Mouse (Mus musculus): ENCODE data around the gene Rassf5.
"Not testable (repeated sequence)": the region's sequence is repeated elsewhere in the genome, so short reads cannot be mapped to it uniquely, and the experiment has no call there.

Gene Rassf5

GRCm38 (mm10) chr1:131178083-131178482, 67.0 kb downstream of the Rassf5 start:
- DNase-seq (ENCODE audit: low read depth), result no peak

GRCm38 (mm10) chr1:131177249-131177648, 67.8 kb downstream of the Rassf5 start:
- DNase-seq (ENCODE audit: low read depth), result no peak

GRCm38 (mm10) chr1:131175819-131176218, 69.2 kb downstream of the Rassf5 start:
- DNase-seq (ENCODE audit: low read depth), result no peak

GRCm38 (mm10) chr1:131175189-131175588, 69.9 kb downstream of the Rassf5 start:
- no peak for DNase-seq (ENCODE audit: low read depth)

GRCm38 (mm10) chr1:131174299-131174861, 70.7 kb downstream of the Rassf5 start:
- DNase-seq (ENCODE audit: low read depth), result no peak

- no peak for DNase-seq (ENCODE audit: low read depth)
Measured at GRCm38 (mm10) chr1:131173809-131174208, 71.2 kb downstream of the Rassf5 start.

GRCm38 (mm10) chr1:131173001-131173400, 72.1 kb downstream of the Rassf5 start:
- DNase-seq (ENCODE audit: low read depth), result no peak

- DNase-seq (ENCODE audit: low read depth), result no peak
Measured at GRCm38 (mm10) chr1:131167612-131168011, 77.4 kb downstream of the Rassf5 start.

GRCm38 (mm10) chr1:131164427-131164826, 80.6 kb downstream of the Rassf5 start:
- no peak for DNase-seq (ENCODE audit: low read depth)

- no peak for DNase-seq (ENCODE audit: low read depth)
Measured at GRCm38 (mm10) chr1:131161091-131161490, 84.0 kb downstream of the Rassf5 start.

- DNase-seq (ENCODE audit: low read depth), result not testable (repeated sequence)
Measured at GRCm38 (mm10) chr1:131159573-131160327, 85.3 kb downstream of the Rassf5 start.

GRCm38 (mm10) chr1:131155456-131155855, 89.6 kb downstream of the Rassf5 start:
- no peak for DNase-seq (ENCODE audit: low read depth)

GRCm38 (mm10) chr1:131153018-131153629, 91.9 kb downstream of the Rassf5 start, which contains the start of gene Eif2d:
Gene Eif2d (plus strand): TSS chr1:131153181.
- DNase-seq (ENCODE audit: low read depth), result no peak

- DNase-seq (ENCODE audit: low read depth), result no peak
Measured at GRCm38 (mm10) chr1:131149496-131149895, 95.6 kb downstream of the Rassf5 start.

GRCm38 (mm10) chr1:131146181-131146614, 98.9 kb downstream of the Rassf5 start:
- DNase-seq (ENCODE audit: low read depth), result no peak

GRCm38 (mm10) chr1:131145222-131145621, 99.8 kb downstream of the Rassf5 start:
- not testable (repeated sequence) for DNase-seq (ENCODE audit: low read depth)

- DNase-seq (ENCODE audit: low read depth), result no peak
Measured at GRCm38 (mm10) chr1:131142472-131142871, 102.6 kb downstream of the Rassf5 start.

GRCm38 (mm10) chr1:131141449-131141848, 103.6 kb downstream of the Rassf5 start:
- no peak for DNase-seq (ENCODE audit: low read depth)

GRCm38 (mm10) chr1:131139102-131140095, 105.7 kb downstream of the Rassf5 start:
- DNase-seq (ENCODE audit: low read depth), result no peak

- peak; percentile 90 for DNase-seq (ENCODE audit: low read depth)
Measured at GRCm38 (mm10) chr1:131138191-131139016, 106.7 kb downstream of the Rassf5 start, which contains the start of gene Dyrk3. Gene Dyrk3 (minus strand): TSS chr1:131138340.

- no peak for DNase-seq (ENCODE audit: low read depth)
Measured at GRCm38 (mm10) chr1:131137717-131138118, 107.3 kb downstream of the Rassf5 start.
